Mouse (Mus musculus) spleen, adult 2 months (tissue): Measurements from ENCODE around the gene Dcdc2c.

Experiments used
- CTCF ChIP-seq: fragments of 200-500 bp; IDR thresholded peaks from 2 replicates; pipeline ENCODE4 v1.5.1; 2011; ENCODE audit warnings: mild to moderate bottlenecking, inconsistent platforms; ENCODE audit not compliant: insufficient read depth, insufficient read length, insufficient replicate concordance; ENCODE audit errors: extremely low read depth
- POLR2A ChIP-seq: fragments of 200-500 bp; IDR thresholded peaks from 2 replicates; pipeline ENCODE4 v1.6.1; 2011; ENCODE audit warnings: low read depth, low read length, inconsistent platforms

GRCm38 (mm10) chr12:28551775-28552174 lies 424 bp downstream of the Dcdc2c start:
- no peak for TF ChIP-seq CTCF
- TF ChIP-seq POLR2A = no peak
